Mouse (Mus musculus): ENCODE measurements around the gene Arl5c.
A peak's percentile ranks its signal among the peaks of the same experiment; 100 is the strongest.

The Arl5c gene

GRCm38 (mm10) chr11:97987551-97988526 lies 8.1 kb downstream of the Arl5c start:
- DNase-seq = peak; percentile 93 to 95

- no peak for DNase-seq
These were observed 9.1 kb downstream of the Arl5c start for GRCm38 (mm10) chr11:97986738-97987465.

- peak; percentile 52 to 56 for DNase-seq
These were observed 10.0 kb downstream of the Arl5c start, which contains the start of gene Plxdc1 for GRCm38 (mm10) chr11:97985727-97986677. Gene Plxdc1 (minus strand): TSS chr11:97986444.

- no peak for DNase-seq
These were observed 12.0 kb downstream of the Arl5c start for GRCm38 (mm10) chr11:97983983-97984382.

GRCm38 (mm10) chr11:97983506-97983905 lies 12.5 kb downstream of the Arl5c start:
- no peak for DNase-seq

- DNase-seq = no peak
These were observed 13.3 kb downstream of the Arl5c start for GRCm38 (mm10) chr11:97982721-97983120.

GRCm38 (mm10) chr11:97980531-97980966 lies 15.4 kb downstream of the Arl5c start:
- no peak for DNase-seq

GRCm38 (mm10) chr11:97979824-97980495 lies 16.0 kb downstream of the Arl5c start:
- no peak for DNase-seq

GRCm38 (mm10) chr11:97978392-97978791 lies 17.6 kb downstream of the Arl5c start:
- no peak for DNase-seq

GRCm38 (mm10) chr11:97977797-97978196 lies 18.2 kb downstream of the Arl5c start:
- no peak for DNase-seq

- DNase-seq = no peak
These were observed 21.2 kb downstream of the Arl5c start for GRCm38 (mm10) chr11:97974746-97975145.

GRCm38 (mm10) chr11:97974141-97974540 lies 21.8 kb downstream of the Arl5c start:
- DNase-seq = no peak

GRCm38 (mm10) chr11:97972434-97972833 lies 23.5 kb downstream of the Arl5c start:
- DNase-seq = no peak

GRCm38 (mm10) chr11:97971232-97971631 lies 24.7 kb downstream of the Arl5c start:
- DNase-seq = peak; percentile 62 to 69

GRCm38 (mm10) chr11:97970771-97971170 lies 25.2 kb downstream of the Arl5c start:
- no peak for DNase-seq

GRCm38 (mm10) chr11:97968385-97968784 lies 27.6 kb downstream of the Arl5c start:
- DNase-seq = no peak

GRCm38 (mm10) chr11:97967114-97967513 lies 28.9 kb downstream of the Arl5c start:
- no peak for DNase-seq

GRCm38 (mm10) chr11:97960907-97961306 lies 35.1 kb downstream of the Arl5c start:
- peak in 1 of 2 experiments; percentile 20 for DNase-seq

GRCm38 (mm10) chr11:97959300-97959680 lies 36.7 kb downstream of the Arl5c start:
- DNase-seq = no peak

GRCm38 (mm10) chr11:97958641-97959299 lies 37.2 kb downstream of the Arl5c start:
- DNase-seq = no peak

- no peak for DNase-seq
These were observed 38.9 kb downstream of the Arl5c start for GRCm38 (mm10) chr11:97956905-97957560.
